Mouse (Mus musculus): ENCODE measurements around the gene Duxbl1. TPM values are rescaled to one million over a fixed set of nuclear protein-coding genes. Genes with fewer than 3 reads are reported as not detected.
"Not testable (repeated sequence)": the region's sequence is repeated elsewhere in the genome, so short reads cannot be mapped to it uniquely, and the experiment has no call there.

The Duxbl1 gene
- polyA plus RNA-seq, 1 experiment from 2014 or later: 1.4 TPM

GRCm38 (mm10) chr14:26021555-26021954 lies 43.2 kb downstream of the Duxbl1 start:
- H3K27ac ChIP-seq (ENCODE audit: low read length); H3K9me3 ChIP-seq (ENCODE audit: control insufficient read depth, low read depth, low read length); H3K4me2 ChIP-seq (replicated peaks; ENCODE audit: low read depth, low read length); H3K4me1 ChIP-seq (ENCODE audit: control insufficient read depth, insufficient read depth, low read length); H3K36me3 ChIP-seq (ENCODE audit: control insufficient read depth, insufficient read depth, low read length); ATAC-seq (ENCODE audit: insufficient number of reproducible peaks, insufficient read depth, low FRiP score, low read depth); H3K27me3 ChIP-seq (ENCODE audit: control insufficient read depth, insufficient read depth, low read length); H3K4me3 ChIP-seq (ENCODE audit: low read depth, low read length); H3K9ac ChIP-seq (replicated peaks; ENCODE audit: low read depth, low read length): not testable (repeated sequence)
- no CpG with 5 or more reads among the region's 9 CpGs for WGBS

GRCm38 (mm10) chr14:26022831-26023230 lies 44.5 kb downstream of the Duxbl1 start:
- not testable (repeated sequence) for ATAC-seq (ENCODE audit: insufficient number of reproducible peaks, insufficient read depth, low FRiP score, low read depth); H3K9ac ChIP-seq (replicated peaks; ENCODE audit: low read depth, low read length); H3K9me3 ChIP-seq (ENCODE audit: control insufficient read depth, low read depth, low read length); H3K4me1 ChIP-seq (ENCODE audit: control insufficient read depth, insufficient read depth, low read length); H3K27me3 ChIP-seq (ENCODE audit: control insufficient read depth, insufficient read depth, low read length); H3K36me3 ChIP-seq (ENCODE audit: control insufficient read depth, insufficient read depth, low read length); H3K27ac ChIP-seq (ENCODE audit: low read length); H3K4me2 ChIP-seq (replicated peaks; ENCODE audit: low read depth, low read length); H3K4me3 ChIP-seq (ENCODE audit: low read depth, low read length)
- WGBS: no CpG with 5 or more reads among the region's 6 CpGs

GRCm38 (mm10) chr14:26025653-26026052 lies 47.3 kb downstream of the Duxbl1 start:
- not testable (repeated sequence) for H3K4me2 ChIP-seq (replicated peaks; ENCODE audit: low read depth, low read length); H3K9ac ChIP-seq (replicated peaks; ENCODE audit: low read depth, low read length); ATAC-seq (ENCODE audit: insufficient number of reproducible peaks, insufficient read depth, low FRiP score, low read depth); H3K27me3 ChIP-seq (ENCODE audit: control insufficient read depth, insufficient read depth, low read length); H3K27ac ChIP-seq (ENCODE audit: low read length); H3K9me3 ChIP-seq (ENCODE audit: control insufficient read depth, low read depth, low read length); H3K4me1 ChIP-seq (ENCODE audit: control insufficient read depth, insufficient read depth, low read length); H3K4me3 ChIP-seq (ENCODE audit: low read depth, low read length); H3K36me3 ChIP-seq (ENCODE audit: control insufficient read depth, insufficient read depth, low read length)
- WGBS: no CpG with 5 or more reads among the region's 12 CpGs

- peak; percentile 83; the same call in 1 of the 2 replicates for ATAC-seq (ENCODE audit: insufficient number of reproducible peaks, insufficient read depth, low FRiP score, low read depth)
- not testable (repeated sequence) for H3K4me2 ChIP-seq (replicated peaks; ENCODE audit: low read depth, low read length); H3K36me3 ChIP-seq (ENCODE audit: control insufficient read depth, insufficient read depth, low read length); H3K27me3 ChIP-seq (ENCODE audit: control insufficient read depth, insufficient read depth, low read length); H3K9ac ChIP-seq (replicated peaks; ENCODE audit: low read depth, low read length); H3K9me3 ChIP-seq (ENCODE audit: control insufficient read depth, low read depth, low read length); H3K4me3 ChIP-seq (ENCODE audit: low read depth, low read length); H3K4me1 ChIP-seq (ENCODE audit: control insufficient read depth, insufficient read depth, low read length); H3K27ac ChIP-seq (ENCODE audit: low read length)
- no CpG with 5 or more reads among the region's 3 CpGs for WGBS
These were observed 56.0 kb downstream of the Duxbl1 start for GRCm38 (mm10) chr14:26034364-26034763.

GRCm38 (mm10) chr14:26035439-26035838 lies 57.1 kb downstream of the Duxbl1 start:
- H3K36me3 ChIP-seq (ENCODE audit: control insufficient read depth, insufficient read depth, low read length); H3K4me3 ChIP-seq (ENCODE audit: low read depth, low read length); H3K27me3 ChIP-seq (ENCODE audit: control insufficient read depth, insufficient read depth, low read length); H3K27ac ChIP-seq (ENCODE audit: low read length); H3K9me3 ChIP-seq (ENCODE audit: control insufficient read depth, low read depth, low read length); H3K4me1 ChIP-seq (ENCODE audit: control insufficient read depth, insufficient read depth, low read length); H3K4me2 ChIP-seq (replicated peaks; ENCODE audit: low read depth, low read length); H3K9ac ChIP-seq (replicated peaks; ENCODE audit: low read depth, low read length); ATAC-seq (ENCODE audit: insufficient number of reproducible peaks, insufficient read depth, low FRiP score, low read depth): not testable (repeated sequence)
- WGBS: no CpG with 5 or more reads among the region's 6 CpGs

Other genes starting within 250 kb of the Duxbl1 start
- gene Zcchc24, start 209.5 kb upstream of the Duxbl1 start, polyA plus RNA-seq (2014; fragmentation: Nextera tagmentation; extraction: Ambion mirVana): 29.5 and 32.4 TPM in 2 replicates
- gene Anxa11, start 136.4 kb upstream of the Duxbl1 start, polyA plus RNA-seq (2014; fragmentation: Nextera tagmentation; extraction: Ambion mirVana): 35.5 and 42.2 TPM in 2 replicates
- gene Plac9a, start 75.5 kb upstream of the Duxbl1 start, polyA plus RNA-seq (2014; fragmentation: Nextera tagmentation; extraction: Ambion mirVana): 0.75 TPM in 1 of 2 replicates, not detected in the other
- 3.6 and 7.0 TPM in 2 replicates for gene Tmem254a, start 50.9 kb upstream of the Duxbl1 start, polyA plus RNA-seq (2014; fragmentation: Nextera tagmentation; extraction: Ambion mirVana)
- gene Cphx1, start 40.3 kb upstream of the Duxbl1 start, polyA plus RNA-seq (2014; fragmentation: Nextera tagmentation; extraction: Ambion mirVana): 0.20 and 0.29 TPM in 2 replicates
- gene Gm9780, start 64.1 kb downstream of the Duxbl1 start, polyA plus RNA-seq (2014; fragmentation: Nextera tagmentation; extraction: Ambion mirVana): 36.3 and 40.2 TPM in 2 replicates
- 46.0 and 70.5 TPM in 2 replicates for gene Tmem254c, start 88.8 kb downstream of the Duxbl1 start, polyA plus RNA-seq (2014; fragmentation: Nextera tagmentation; extraction: Ambion mirVana)
- not detected in 2 replicates for gene Cphx2, start 102.9 kb downstream of the Duxbl1 start, polyA plus RNA-seq (2014; fragmentation: Nextera tagmentation; extraction: Ambion mirVana)
- gene Cphx3, start 103.7 kb downstream of the Duxbl1 start, polyA plus RNA-seq (2014; fragmentation: Nextera tagmentation; extraction: Ambion mirVana): not detected in 2 replicates
- 2.1 and 2.2 TPM in 2 replicates for gene Duxbl2, start 139.8 kb downstream of the Duxbl1 start, polyA plus RNA-seq (2014; fragmentation: Nextera tagmentation; extraction: Ambion mirVana)
- gene Plac9b, start 203.9 kb downstream of the Duxbl1 start, polyA plus RNA-seq (2014; fragmentation: Nextera tagmentation; extraction: Ambion mirVana): 34.9 and 43.0 TPM in 2 replicates
- 35.6 and 55.3 TPM in 2 replicates for gene Tmem254b, start 228.5 kb downstream of the Duxbl1 start, polyA plus RNA-seq (2014; fragmentation: Nextera tagmentation; extraction: Ambion mirVana)